Mouse (Mus musculus) effector memory CD4-positive, alpha-beta T cell, adult 5 months (primary cell): ENCODE measurements around the gene Gm13696. TPM values are rescaled to one million over a fixed set of nuclear protein-coding genes. Genes with fewer than 3 reads are reported as not detected.

Experiments used
- polyA plus RNA-seq: library from polyadenylated mRNA; unstranded; fragments of 100-300 nt; shearing (Covaris generic); gene quantifications from one replicate; pipeline ENCODE4 v1.2.1, GENCODE M21; 2017

The Gm13696 gene
- not detected for polyA plus RNA-seq

GRCm38 (mm10) chr2:83972823-83973222 is at the start of gene Gm13696:
Gene Gm13696, plus strand, starts transcription at chr2:83973123.

GRCm38 (mm10) chr2:83940931-83941361 is 32.0 kb upstream of the Gm13696 start, which contains the start of gene Zswim2:
Gene Zswim2, minus strand, starts transcription at chr2:83941228.

GRCm38 (mm10) chr2:83955393-83955792 is 17.5 kb upstream of the Gm13696 start, which contains the start of gene Gm13698:
Gene Gm13698, plus strand, starts transcription at chr2:83955693.

GRCm38 (mm10) chr2:83961203-83961602 is 11.7 kb upstream of the Gm13696 start, which contains the start of gene Gm13693:
Gene Gm13693, plus strand, starts transcription at chr2:83961503.

GRCm38 (mm10) chr2:83967013-83967412 is 5.9 kb upstream of the Gm13696 start, which contains the start of gene Gm13695:
Gene Gm13695, plus strand, starts transcription at chr2:83967313.

GRCm38 (mm10) chr2:83978633-83979032 is 5.7 kb downstream of the Gm13696 start, which contains the start of gene Gm13694:
Gene Gm13694, plus strand, starts transcription at chr2:83978933.

GRCm38 (mm10) chr2:83984443-83984842 is 11.5 kb downstream of the Gm13696 start, which contains the start of gene Gm13697:
Gene Gm13697, plus strand, starts transcription at chr2:83984743.

GRCm38 (mm10) chr2:83990253-83990652 is 17.3 kb downstream of the Gm13696 start, which contains the start of gene Gm13691:
Gene Gm13691, plus strand, starts transcription at chr2:83990553.

Other genes with a start within 250 kb of the Gm13696 start
- 107 TPM for gene Itgav, start 248.7 kb upstream of the Gm13696 start, polyA plus RNA-seq
- 0.67 TPM for gene Fam171b, start 160.5 kb upstream of the Gm13696 start, polyA plus RNA-seq
- gene Zswim2, start 31.9 kb upstream of the Gm13696 start, polyA plus RNA-seq: not detected
- not detected for gene Gm13698, start 17.4 kb upstream of the Gm13696 start, polyA plus RNA-seq
- not detected for gene Gm13693, start 11.6 kb upstream of the Gm13696 start, polyA plus RNA-seq
- gene Gm13695, start 5.8 kb upstream of the Gm13696 start, polyA plus RNA-seq: not detected
- not detected for gene Gm13694, start 5.8 kb downstream of the Gm13696 start, polyA plus RNA-seq
- not detected for gene Gm13697, start 11.6 kb downstream of the Gm13696 start, polyA plus RNA-seq
- not detected for gene Gm13691, start 17.4 kb downstream of the Gm13696 start, polyA plus RNA-seq